Mouse (Mus musculus) right cerebral cortex, postnatal 25 days (tissue): Measurements from ENCODE around the gene Ddx1.
A peak's percentile ranks its signal among the peaks of the same experiment; 100 is the strongest.
"Not testable (repeated sequence)": the region's sequence is repeated elsewhere in the genome, so short reads cannot be mapped to it uniquely, and the experiment has no call there.

Experiments used
- DNase-seq: peaks from one replicate; pipeline ENCODE4 v3.0.0; 2022

Gene Ddx1

DNA sequence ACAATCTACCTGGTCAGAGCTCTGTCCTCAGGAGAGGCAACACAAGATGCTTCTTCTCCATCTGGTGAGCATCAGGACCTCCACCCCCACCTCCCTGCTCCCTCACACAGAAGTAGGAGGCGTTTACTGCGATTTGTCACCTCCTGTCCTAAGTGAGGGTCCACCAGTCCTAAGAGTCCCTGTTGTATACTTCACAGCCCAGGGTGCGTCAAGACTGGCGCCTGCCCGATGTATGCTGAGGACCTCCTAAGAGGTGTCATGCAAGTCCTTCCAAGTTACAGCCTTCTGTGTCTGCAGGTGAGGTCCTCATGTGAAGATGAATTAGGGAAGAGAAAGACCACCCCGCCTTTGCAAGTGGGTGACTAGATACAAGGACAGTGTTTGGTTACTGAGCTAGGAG is 48.4 kb downstream of the Ddx1 start:
- DNase-seq, result no peak

DNA sequence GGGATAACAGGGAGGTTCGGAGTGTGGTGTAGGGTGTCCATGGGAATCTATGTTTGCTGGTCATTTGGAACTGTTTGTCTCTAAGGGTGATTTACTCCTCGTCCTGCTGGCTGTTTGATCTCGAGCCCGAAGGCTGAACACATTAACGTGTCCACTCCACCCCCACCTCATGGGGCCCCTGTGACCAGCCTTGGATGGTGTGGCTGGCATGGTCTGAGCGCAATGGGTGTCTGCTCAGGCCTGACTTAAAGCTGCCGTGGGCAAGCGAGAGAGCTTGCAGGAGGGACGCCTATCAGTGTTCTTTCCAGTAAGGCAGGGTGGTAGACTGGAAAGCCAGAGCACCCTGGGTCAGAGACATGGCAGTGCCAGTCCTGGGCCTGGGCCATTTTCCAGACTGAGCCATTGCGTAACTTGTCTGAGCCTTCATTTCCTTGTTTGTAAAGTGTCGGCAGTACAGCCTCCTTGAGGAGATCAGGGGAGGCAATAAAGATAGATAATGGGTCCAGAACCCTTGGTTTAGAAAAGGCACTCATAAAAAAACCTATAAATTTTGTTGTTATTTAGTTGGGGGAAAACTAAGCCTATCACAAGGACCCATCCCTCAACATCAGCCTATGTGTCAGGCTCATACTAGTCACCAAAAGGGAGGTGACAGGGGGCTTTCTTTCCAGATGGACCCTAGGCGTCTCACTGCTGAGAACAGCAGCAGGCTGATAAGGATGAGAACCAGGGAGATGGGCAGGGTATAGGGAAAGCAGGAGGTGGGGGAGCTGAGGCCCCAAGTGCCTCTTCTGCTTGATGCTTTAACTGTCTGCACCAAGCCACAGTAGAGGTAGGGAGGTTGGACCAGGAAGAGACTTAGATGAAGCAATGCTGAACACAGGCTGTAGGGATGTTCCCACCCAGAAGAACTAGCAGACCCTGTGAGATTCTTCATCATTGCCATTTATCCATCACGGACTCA is 49.4 kb downstream of the Ddx1 start:
- DNase-seq, result no peak

DNA sequence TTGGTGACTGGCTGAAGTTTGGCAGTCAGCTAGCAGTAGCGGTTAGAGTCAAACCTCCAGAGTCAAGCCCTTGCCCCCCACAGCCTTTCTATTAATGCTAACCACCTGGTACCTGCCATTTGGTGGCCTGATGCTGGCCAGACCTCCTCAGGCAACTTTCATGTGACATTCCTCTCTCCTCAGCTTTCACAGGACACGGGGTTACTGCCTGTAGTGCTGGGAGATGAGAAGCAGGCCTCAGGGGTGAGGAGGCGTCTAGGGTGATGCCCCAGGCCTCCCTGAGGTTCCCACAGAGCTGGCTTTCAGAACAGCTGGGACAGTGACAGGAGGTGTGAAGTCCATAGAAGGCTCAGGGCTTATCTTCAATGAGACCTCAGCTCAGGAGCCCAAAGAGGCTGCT is 50.9 kb downstream of the Ddx1 start:
- DNase-seq, result no peak

DNA sequence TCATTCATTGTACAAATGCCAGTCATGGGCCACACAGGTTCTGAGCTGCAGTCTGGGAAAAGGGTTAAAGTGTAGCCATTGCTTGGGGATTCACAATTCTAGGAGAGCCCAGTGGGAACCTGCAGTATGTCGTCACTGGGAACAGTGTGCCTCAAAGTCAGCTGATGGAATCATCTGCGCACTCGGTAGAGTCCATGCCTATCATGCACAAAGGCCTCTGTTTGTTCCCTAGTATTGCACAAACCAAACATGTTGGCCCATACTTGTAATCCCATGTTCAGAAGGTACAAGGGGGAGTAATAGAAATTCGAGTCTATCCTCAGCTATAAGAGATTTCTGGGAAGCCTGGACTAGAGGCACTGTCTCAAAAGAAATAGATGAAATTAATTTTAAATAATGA is 52.9 kb downstream of the Ddx1 start:
- no peak for DNase-seq

DNA sequence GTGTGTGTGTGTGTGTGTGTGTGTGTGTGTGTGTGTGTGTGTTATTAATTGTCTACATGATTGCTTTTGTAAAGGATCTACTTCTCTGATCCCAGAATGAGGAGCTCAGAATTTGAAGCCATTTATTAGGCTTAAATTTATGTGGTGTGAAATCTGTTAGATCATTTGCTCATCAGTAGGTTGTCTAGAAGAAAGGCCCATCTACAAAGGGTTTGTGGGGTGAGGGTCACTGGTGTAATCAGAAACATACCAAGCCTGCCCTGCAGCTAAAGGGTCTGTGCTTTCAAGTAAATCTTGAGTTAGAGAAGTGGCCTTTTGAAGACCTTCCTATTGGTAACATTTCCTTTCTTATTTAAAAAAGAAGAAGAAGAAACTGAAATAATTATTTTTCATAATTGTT is 53.5 kb downstream of the Ddx1 start:
- no peak for DNase-seq

DNA sequence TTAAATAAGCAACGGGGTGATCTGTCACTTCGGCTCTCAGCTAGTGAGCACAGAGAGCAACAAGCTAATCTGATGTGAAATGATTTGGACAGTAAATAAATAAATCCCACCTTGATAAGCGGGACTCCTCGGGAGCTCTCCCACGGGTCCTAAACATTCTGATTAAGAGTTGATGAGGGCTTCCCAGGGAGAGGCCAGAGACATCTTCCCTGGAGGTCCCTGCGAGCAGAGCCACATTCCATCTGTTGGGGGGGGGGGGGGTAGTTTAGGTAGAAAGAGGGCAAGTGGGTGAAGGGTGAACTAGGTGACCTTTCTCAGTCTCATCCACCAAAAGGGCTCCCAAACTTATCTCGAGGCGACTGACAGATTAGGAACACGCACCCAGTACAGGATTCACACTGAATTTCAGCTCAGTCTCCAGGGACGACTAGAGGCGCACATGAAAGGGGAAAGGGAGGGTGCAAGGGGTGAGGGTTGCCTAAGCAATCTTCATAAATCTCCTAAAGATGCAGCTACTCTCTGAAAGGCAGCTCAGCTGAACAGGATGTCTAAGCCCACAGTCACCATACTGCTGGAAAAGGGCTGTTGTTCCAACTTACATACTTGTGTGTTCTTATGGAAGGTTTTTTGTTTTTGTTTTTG is 60.8 kb downstream of the Ddx1 start:
- DNase-seq, result no peak

DNA sequence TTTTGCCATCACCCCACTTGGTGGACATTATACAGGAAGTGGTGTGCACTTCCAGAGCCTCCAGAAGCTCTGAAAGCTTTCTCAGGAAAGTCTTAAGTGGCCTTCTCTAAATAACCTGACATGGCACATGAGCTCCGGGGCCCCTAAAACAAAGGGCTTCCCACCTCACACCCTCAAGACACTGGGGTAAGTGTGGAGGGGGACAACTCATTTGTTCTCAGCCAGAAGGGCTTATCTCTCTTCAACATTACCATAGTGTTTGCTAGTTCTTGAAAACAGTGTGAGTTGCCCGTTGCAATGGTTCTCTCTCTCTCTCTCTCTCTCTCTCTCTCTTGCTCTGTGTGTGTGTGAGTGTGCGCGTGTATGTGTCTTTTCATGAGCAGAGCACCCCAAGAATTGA is 62.8 kb downstream of the Ddx1 start:
- DNase-seq, result no peak

DNA sequence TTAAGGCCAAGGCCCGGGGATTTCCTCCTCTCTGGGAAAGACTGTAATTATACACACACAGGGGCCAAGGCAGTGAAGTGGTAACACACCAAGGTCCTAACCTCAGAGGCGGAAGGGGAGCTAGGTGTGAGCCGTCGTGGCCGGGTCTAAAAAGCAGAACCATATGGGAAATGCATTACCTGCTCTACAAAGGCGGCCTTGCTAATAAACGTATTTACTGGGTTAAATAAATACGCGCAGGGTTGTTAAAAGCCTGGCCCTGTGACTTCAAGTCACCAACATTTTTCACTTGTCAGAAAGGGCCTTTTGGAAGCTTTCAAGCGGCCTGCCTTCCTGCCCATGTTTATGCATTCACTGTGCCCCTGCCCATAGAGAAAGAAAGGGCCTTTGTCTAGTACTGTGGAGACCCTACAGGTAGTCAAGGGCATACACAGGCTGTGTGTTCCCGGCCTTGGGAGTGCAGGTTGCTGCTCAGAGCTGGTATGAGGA is 64.1 kb downstream of the Ddx1 start:
- DNase-seq, result no peak

DNA sequence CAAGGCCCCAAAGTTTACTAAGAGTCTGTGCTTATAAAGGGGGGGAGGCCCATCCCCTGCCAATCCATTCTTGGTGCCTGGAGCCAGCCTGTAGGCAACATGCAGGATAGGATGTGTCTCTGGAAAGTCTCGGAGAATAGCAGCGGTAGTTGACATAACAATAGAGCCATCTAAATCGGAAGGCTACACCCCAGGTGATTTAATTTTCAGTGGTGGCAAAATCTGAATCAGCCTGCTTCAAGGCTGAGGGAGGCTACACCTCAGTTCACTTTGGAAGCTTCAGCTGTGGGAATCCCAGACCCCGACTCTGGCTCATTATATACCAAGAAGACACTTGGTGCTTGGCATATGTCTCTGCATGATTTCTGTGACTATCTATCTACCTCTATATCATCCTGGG is 64.9 kb downstream of the Ddx1 start:
- DNase-seq, result not testable (repeated sequence)

DNA sequence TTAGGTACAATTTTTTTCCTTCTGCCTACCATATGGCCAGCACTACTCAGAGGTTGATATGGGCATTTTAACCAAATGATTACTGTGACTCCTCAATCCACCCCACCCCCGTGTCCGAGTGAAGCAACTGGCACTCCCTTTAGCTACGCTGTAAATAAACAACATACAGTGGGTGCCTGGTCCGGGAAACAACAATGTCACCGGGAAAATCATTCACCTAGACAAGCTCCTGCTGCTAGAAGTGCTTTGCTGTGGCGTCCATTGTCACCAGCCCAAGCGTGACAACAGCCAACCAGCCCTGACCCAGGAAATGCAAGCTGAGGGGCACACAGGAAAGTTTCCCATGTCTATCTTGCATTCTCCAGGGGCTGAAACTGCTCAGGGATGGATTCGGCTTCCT is 66.8 kb downstream of the Ddx1 start:
- no peak for DNase-seq

DNA sequence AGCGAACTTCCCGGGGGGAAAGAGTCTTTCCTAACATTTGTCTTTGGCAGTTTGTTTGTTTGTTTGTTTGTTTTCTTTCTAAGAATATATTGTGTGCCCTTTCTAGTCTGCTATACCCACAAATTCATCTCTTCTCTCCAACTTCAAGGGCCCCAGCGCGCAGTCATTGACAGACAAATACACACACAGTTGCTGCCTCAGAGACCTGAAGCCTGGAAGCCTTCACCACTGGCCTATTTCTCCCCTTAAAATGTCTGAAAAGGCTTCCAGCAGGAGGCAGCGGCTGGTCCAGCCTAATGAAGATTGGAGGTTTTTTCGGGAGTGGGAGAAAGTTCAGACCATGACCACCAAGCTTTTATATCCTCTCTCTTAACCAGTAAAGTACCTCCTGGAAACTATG is 67.3 kb downstream of the Ddx1 start:
- no peak for DNase-seq

DNA sequence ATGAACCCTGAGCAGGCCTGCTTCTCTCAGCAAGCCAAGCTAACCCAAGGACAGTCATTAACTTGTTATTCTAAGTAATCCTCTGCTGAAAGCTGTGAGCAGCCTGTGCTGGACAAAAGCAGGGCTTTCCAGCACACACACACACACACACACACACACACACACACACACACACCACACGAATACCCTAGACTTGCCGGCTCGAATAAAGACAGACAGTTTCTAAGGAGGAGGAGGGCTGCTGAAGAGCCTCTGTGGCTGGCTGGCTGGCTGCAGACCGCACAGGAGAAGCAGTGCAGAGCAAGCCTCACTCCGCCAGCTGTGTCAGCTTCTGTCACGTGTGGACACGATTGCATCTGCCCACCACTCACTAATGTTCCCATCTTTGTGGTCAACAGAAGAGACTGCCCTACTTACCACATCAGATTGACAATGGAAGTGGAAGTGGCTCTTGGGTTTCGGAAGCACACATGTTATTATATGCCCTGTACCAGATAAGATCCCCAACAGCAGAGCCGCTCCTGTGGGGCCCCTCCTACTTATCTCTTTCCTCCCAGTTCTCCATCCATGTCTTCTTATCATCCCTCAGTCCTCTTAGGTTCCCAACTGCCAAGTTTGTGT is 68.2 kb downstream of the Ddx1 start:
- peak; percentile 23 for DNase-seq

DNA sequence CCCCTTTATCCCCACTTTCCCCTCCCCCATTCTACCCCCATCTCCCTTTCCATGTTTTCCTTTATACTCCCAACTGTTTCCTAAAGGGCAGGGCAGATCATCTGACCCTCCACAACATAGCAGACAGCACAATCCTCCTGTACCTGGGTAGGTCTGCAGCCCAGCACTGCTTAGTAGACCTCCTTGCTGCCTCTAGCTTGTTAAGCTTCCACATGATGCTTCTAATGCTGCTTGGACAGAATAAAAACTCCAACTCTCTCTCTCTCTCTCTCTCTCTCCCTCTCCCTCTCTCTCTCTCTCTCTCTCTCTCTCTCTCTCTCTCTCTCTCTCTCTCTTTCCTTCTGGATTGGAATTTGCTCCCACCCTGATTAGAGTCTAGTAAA is 68.7 kb downstream of the Ddx1 start:
- DNase-seq, result no peak

DNA sequence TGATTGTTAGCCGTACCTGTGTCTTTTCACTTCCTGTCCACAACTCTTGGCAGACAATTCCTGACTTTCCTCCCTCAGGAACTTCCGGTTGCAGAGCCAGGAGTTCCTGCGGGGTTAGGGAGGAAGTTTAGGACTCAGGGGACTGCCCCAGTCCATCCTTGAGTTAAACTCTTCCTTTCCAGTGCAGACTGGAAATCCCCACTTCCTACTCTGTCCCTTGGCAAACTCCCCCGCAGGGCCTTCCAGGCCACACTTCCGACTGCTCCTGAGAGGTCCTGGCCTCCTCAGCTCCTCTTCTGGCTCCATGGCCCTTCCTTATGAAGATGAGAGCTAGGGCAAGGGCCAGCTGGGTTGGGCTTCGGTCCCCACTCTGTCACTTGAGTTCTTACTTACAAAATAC is 71.4 kb downstream of the Ddx1 start:
- DNase-seq, result no peak

DNA sequence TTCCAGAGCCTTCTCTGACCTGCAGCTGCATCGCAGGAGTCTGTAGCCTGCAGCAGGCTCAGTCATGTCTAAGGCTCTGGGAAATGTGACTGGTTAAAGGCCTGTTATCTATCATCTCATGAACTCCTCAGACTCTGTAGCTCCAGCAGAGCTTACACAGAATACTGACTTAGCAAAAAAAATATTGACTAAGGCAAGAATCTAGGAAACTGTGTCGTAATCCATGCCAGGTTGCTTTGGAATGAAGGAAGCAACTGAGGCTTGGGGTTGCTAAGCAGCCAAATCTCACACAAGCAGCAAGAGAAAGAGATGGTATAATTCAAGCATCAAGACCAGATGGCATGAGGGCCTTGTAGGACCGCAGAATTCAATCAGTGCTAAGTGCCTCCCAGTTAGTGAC is 72.1 kb downstream of the Ddx1 start:
- no peak for DNase-seq

DNA sequence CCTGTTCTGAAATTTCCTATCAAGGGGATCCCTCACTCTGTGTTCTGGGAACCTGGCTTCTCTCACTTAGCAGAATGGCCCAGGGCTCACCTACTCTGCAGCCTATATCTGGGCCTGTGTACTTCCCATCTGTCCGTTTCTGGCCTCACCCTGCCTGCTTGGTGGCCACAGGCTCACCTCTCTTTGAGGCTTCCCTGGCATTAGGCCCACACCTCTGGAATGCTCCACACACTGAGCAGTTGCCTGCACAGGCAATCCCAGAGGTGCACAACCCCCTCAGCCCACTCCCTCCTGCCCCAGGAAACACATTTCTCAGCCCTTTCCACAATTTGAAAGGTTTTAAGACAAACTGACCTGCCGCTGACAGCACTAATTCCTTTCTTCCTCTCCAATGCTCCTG is 72.9 kb downstream of the Ddx1 start:
- DNase-seq, result no peak

DNA sequence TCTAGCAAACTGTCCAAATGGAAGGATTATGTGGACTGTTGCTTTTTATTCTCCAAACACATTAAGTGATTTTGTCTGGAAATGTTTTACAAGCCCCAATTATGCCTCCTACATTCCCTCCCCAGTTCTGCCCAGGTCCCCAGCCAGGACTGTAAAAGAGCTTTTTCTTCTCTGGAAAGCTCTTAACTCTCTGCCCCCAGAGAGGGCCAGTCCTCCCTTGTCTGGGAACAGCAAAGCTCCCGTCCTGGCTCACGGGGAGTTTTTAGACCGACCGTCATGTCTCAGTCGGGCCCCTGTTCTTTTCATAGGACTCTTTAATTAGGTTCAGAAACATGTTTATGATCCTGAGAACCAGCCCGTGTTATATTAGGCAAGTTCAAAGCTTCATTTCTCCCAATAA is 75.0 kb downstream of the Ddx1 start:
- DNase-seq, result no peak

DNA sequence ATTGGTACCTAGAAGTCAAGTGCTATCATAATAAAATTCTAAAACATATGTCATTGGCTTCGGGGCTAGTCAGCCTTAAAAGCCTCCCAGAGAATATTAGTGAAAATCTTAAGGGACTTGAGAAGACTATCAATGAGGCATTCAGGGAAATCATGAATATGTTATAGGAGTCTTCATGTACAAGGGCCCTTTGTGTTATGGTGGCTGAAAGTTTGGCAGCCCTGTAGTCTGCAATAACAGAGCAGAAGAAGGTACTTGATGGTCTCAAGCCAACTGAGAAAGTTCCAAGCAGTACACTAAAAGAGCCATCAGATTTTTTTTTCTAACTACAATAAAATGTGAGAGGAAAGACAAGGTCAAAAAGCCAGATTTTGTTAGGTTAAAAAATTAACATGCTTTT is 80.9 kb downstream of the Ddx1 start:
- DNase-seq, result no peak

DNA sequence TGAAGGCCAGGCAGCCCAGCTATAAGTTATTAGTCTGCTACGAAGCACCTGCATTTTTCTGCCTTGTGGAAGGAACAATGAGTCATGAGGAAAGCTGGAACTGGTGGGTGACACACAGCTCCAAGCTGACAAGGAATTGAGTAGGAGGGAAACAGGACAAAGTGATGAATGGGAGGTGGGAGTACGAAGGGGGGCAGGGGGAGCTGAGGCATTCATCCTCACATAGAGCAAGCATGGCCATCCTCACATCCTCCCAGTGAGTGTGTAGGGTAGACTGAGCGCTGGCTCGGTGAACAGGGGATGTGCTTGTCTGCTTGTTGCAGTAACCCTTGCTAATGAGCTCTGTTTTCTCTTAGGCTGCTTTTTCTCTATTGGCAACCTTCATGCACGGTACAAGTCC is 81.9 kb downstream of the Ddx1 start:
- peak; percentile 49 for DNase-seq
